Mouse (Mus musculus) bone marrow macrophage, adult 2 months (primary cell): Measurements from ENCODE around the gene Cdh6.

Source experiments
- CTCF ChIP-seq: IDR thresholded peaks from 2 replicates; pipeline ENCODE4 v1.5.1; 2012; ENCODE audit warnings: low read depth, mild to moderate bottlenecking, low read length, moderate library complexity
- POLR2A ChIP-seq: IDR thresholded peaks from 2 replicates; pipeline ENCODE4 v1.6.1; 2012; ENCODE audit warnings: mild to moderate bottlenecking, low read depth, low read length, borderline replicate concordance

- TF ChIP-seq POLR2A (no peak), CTCF (no peak)
Measured at GRCm38 (mm10) chr15:13076908-13077669, 96.4 kb downstream of the Cdh6 start.
